8 mouse cellular contexts compared by ENCODE assay signal in genomic region chr4:45108456-45109110, GRCm38 (mm10). TPM values are rescaled to one million over a fixed set of nuclear protein-coding genes. Genes with fewer than 3 reads are reported as not detected.
DNase-seq lines count a peak whose midpoint lies in the region; ATAC-seq and TF ChIP-seq lines count a peak whose summit lies in the region.

No protein-coding gene starts in this region.

- peak overlapping the region; percentile 99; the same call in 1 of the 2 replicates for H3K4me3 ChIP-seq in kidney, embryonic 16.5 days (ENCODE audit: low read length)
- peak overlapping the region; percentile 52 to 87 for H3K4me3 ChIP-seq in MEL (ENCODE audit: control insufficient read depth in 1 of 2, insufficient read depth in 1 of 2, low read depth in 2 of 2, low read length in 2 of 2)
- 0 out of 2 replicates have a peak overlapping the region, but pooled peaks have one; percentile 93 for H3K4me3 ChIP-seq in forebrain, embryonic 12.5 days (replicated peaks)
- H3K4me3 ChIP-seq in liver, embryonic 12.5 days = peak overlapping the region; percentile 91

- H3K9ac ChIP-seq in kidney, embryonic 16.5 days (replicated peaks; ENCODE audit: low read length) = peak overlapping the region; percentile 7; the same call in 1 of the 2 replicates
- peak overlapping the region; percentile 60 for H3K9ac ChIP-seq in MEL (ENCODE audit: control insufficient read depth, low read depth, low read length, poor library complexity, severe bottlenecking)
- no peak overlapping the region for H3K9ac ChIP-seq in forebrain, embryonic 12.5 days
- no peak overlapping the region for H3K9ac ChIP-seq in liver, embryonic 12.5 days

- H3K36me3 ChIP-seq in kidney, embryonic 16.5 days (ENCODE audit: insufficient read depth, low read length) = peaks cover 12% of the 10 kb centered on the region
- H3K36me3 ChIP-seq in MEL (ENCODE audit: control insufficient read depth in 1 of 2, insufficient read depth in 2 of 2, low read length in 2 of 2) = peaks cover 8 to 12% of the 10 kb centered on the region in 2 experiments
- H3K36me3 ChIP-seq in forebrain, embryonic 12.5 days (replicated peaks) = peaks cover 19% of the 10 kb centered on the region
- H3K36me3 ChIP-seq in liver, embryonic 12.5 days = peaks cover 25% of the 10 kb centered on the region

- H3K9me3 ChIP-seq in kidney, embryonic 16.5 days (ENCODE audit: low read length) = no peaks in the 10 kb centered on the region
- no peaks in the 10 kb centered on the region for H3K9me3 ChIP-seq in MEL (replicated peaks; ENCODE audit: insufficient read depth, low read length)
- H3K9me3 ChIP-seq in forebrain, embryonic 12.5 days = no peaks in the 10 kb centered on the region
- H3K9me3 ChIP-seq in liver, embryonic 12.5 days (replicated peaks) = no peaks in the 10 kb centered on the region

- peak overlapping the region; percentile 61 for H3K4me2 ChIP-seq in kidney, embryonic 16.5 days (replicated peaks; ENCODE audit: low read depth, low read length)
- H3K4me2 ChIP-seq in forebrain, embryonic 12.5 days = peak overlapping the region; percentile 74
- peak overlapping the region; percentile 90 for H3K4me2 ChIP-seq in liver, embryonic 12.5 days

- no peak for ATAC-seq in kidney, embryonic 16.5 days (ENCODE audit: low FRiP score, low TSS enrichment)
- no peak for ATAC-seq in forebrain, embryonic 12.5 days (ENCODE audit: low FRiP score)
- no peak for ATAC-seq in liver, embryonic 12.5 days
- ATAC-seq in monocyte, adult 5-6 weeks (replicated peaks; ENCODE audit: insufficient number of reproducible peaks, low FRiP score, low TSS enrichment, poor library complexity, severe bottlenecking) = no peak

- no peak overlapping the region for H3K27ac ChIP-seq in kidney, embryonic 16.5 days (ENCODE audit: low read length)
- no peak overlapping the region for H3K27ac ChIP-seq in MEL (ENCODE audit: control insufficient read depth, low read depth, low read length)
- no peak overlapping the region for H3K27ac ChIP-seq in forebrain, embryonic 12.5 days
- no peak overlapping the region for H3K27ac ChIP-seq in liver, embryonic 12.5 days

- H3K4me1 ChIP-seq in kidney, embryonic 16.5 days (ENCODE audit: insufficient read depth, low read length) = peaks cover 10% of the 10 kb centered on the region; the same call in 1 of the 2 replicates
- peaks cover 0 to 16% of the 10 kb centered on the region in 2 experiments; a peak in 3 of 4 replicates for H3K4me1 ChIP-seq in MEL (ENCODE audit: control insufficient read depth in 1 of 2, insufficient read depth in 2 of 2, low read length in 2 of 2)
- H3K4me1 ChIP-seq in forebrain, embryonic 12.5 days = peaks cover 13% of the 10 kb centered on the region
- peaks cover 31% of the 10 kb centered on the region for H3K4me1 ChIP-seq in liver, embryonic 12.5 days

- no peak for TF ChIP-seq RAD21 in MEL (IDR thresholded peaks at IDR 0.05; ENCODE audit: low read depth, low read length)

- H3K79me2 ChIP-seq in MEL (ENCODE audit: control insufficient read depth, insufficient read depth, low read length, poor library complexity) = peaks cover 29% of the 10 kb centered on the region

- DNase-seq in kidney, adult 11 months = no peak
- peak; percentile 30 for DNase-seq in MEL (ENCODE audit: low read depth, low spot score)
- no peak for DNase-seq in ovary, adult 18-20 months (ENCODE audit: low spot score)
- DNase-seq in right cerebral cortex, adult 2 months (ENCODE audit: low spot score in 2 of 2) = no peak

- TF ChIP-seq POLR2A in MEL (IDR thresholded peaks at IDR 0.05; ENCODE audit: control insufficient read depth in 1 of 2, insufficient read depth in 1 of 2, low read depth in 1 of 2, low read length in 2 of 2, poor library complexity in 1 of 2) = no peak

- no peaks in the 10 kb centered on the region for H3K27me3 ChIP-seq in kidney, embryonic 16.5 days (ENCODE audit: insufficient read depth, low read length)
- H3K27me3 ChIP-seq in MEL (ENCODE audit: control insufficient read depth in 1 of 2, insufficient read depth in 2 of 2, low read length in 2 of 2) = peaks cover 2 to 6% of the 10 kb centered on the region in 2 experiments
- H3K27me3 ChIP-seq in forebrain, embryonic 12.5 days = no peaks in the 10 kb centered on the region
- no peaks in the 10 kb centered on the region for H3K27me3 ChIP-seq in liver, embryonic 12.5 days (replicated peaks)

- WGBS in kidney, embryonic 16.5 days = 60% methylated on average over 8 of the region's 8 CpGs
- WGBS in forebrain, embryonic 12.5 days = 70% methylated on average over 8 of the region's 8 CpGs
- WGBS in liver, embryonic 12.5 days (ENCODE audit: insufficient replicate concordance) = 61% methylated on average over 8 of the region's 8 CpGs

- no peak for TF ChIP-seq EP300 in MEL (IDR thresholded peaks at IDR 0.05; ENCODE audit: low read depth in 1 of 2, low read length in 2 of 2)

- TF ChIP-seq CTCF in MEL (IDR thresholded peaks at IDR 0.05 in 2 of 3, conservative IDR thresholded peaks at IDR 0.05 in 1 of 3; ENCODE audit: control insufficient read depth in 1 of 3, insufficient read depth in 1 of 3, low read depth in 2 of 3, low read length in 3 of 3, poor library complexity in 1 of 3, severe bottlenecking in 1 of 3) = no peak

TF ChIP-seq in MEL, 35 proteins besides CTCF, POLR2A, EP300 and RAD21:
- no peak for TF ChIP-seq MAX (IDR thresholded peaks at IDR 0.05; ENCODE audit: low read length)
- no peak for TF ChIP-seq MEF2A (IDR thresholded peaks at IDR 0.05; ENCODE audit: extremely low read depth, insufficient replicate concordance, low read depth, low read length, poor library complexity, severe bottlenecking)
- no peak for TF ChIP-seq HCFC1 (IDR thresholded peaks at IDR 0.05; ENCODE audit: low read depth, low read length)
- no peak for TF ChIP-seq MAZ (IDR thresholded peaks at IDR 0.05; ENCODE audit: low read depth, low read length)
- TF ChIP-seq USF1 (IDR thresholded peaks at IDR 0.05; ENCODE audit: low read depth, low read length) = no peak
- no peak for TF ChIP-seq RCOR1 (IDR thresholded peaks at IDR 0.05; ENCODE audit: low read depth, low read length)
- no peak for TF ChIP-seq CHD2 (IDR thresholded peaks at IDR 0.05; ENCODE audit: low read length)
- no peak for TF ChIP-seq USF2 (IDR thresholded peaks at IDR 0.05; ENCODE audit: borderline replicate concordance in 1 of 2, insufficient read depth in 1 of 2, low read depth in 1 of 2, low read length in 2 of 2)
- no peak for TF ChIP-seq BHLHE40 (IDR thresholded peaks at IDR 0.05; ENCODE audit: borderline replicate concordance, low read depth, low read length)
- TF ChIP-seq JUND (IDR thresholded peaks at IDR 0.05; ENCODE audit: low read depth, low read length) = no peak
- TF ChIP-seq TBP (IDR thresholded peaks at IDR 0.05; ENCODE audit: low read depth, low read length) = no peak
- no peak for TF ChIP-seq ZMIZ1 (IDR thresholded peaks at IDR 0.05; ENCODE audit: low read depth, low read length)
- no peak for TF ChIP-seq POLR2AphosphoS5 (IDR thresholded peaks at IDR 0.05; ENCODE audit: borderline replicate concordance, low read depth, low read length)
- no peak for TF ChIP-seq ZNF384 (IDR thresholded peaks at IDR 0.05; ENCODE audit: low read depth, low read length)
- no peak for TF ChIP-seq GABPA (IDR thresholded peaks at IDR 0.05; ENCODE audit: low read depth, low read length)
- no peak for TF ChIP-seq POLR2AphosphoS2 (IDR thresholded peaks at IDR 0.05; ENCODE audit: low read length)
- no peak for TF ChIP-seq SIN3A (IDR thresholded peaks at IDR 0.05; ENCODE audit: low read length)

RNA-seq across cellular contexts. Expression of gene Tomm5, which starts 0.7 kb away (rescaled TPM):
- polyA plus RNA-seq in kidney, embryonic 16.5 days (2015; fragmentation: Nextera tagmentation; extraction: Ambion mirVana) = 238 and 253 TPM in 2 replicates
- 545 and 639 TPM in 2 replicates for total RNA-seq in MEL (2012; rRNA removed)
- polyA plus RNA-seq in MEL (2012; ENCODE audit: insufficient read depth in 1 of 2, insufficient read length in 2 of 2, low read depth in 1 of 2, low replicate concordance in 2 of 2, missing spikeins in 1 of 2) = 100 to 1,000 TPM in 1 of 2 experiments, not detected in 1; 309 TPM
- polyA plus RNA-seq in forebrain, embryonic 12.5 days (2016; fragmentation: Nextera tagmentation; extraction: Ambion mirVana) = 163 and 164 TPM in 2 replicates
- 271 and 276 TPM in 2 replicates for polyA plus RNA-seq in liver, embryonic 12.5 days (2016; fragmentation: Nextera tagmentation; extraction: Ambion mirVana)
- total RNA-seq in monocyte, adult 5-6 weeks (2017) = 79.9 to 122 TPM (median 98.7 TPM) in 3 replicates

RNA-seq across cellular contexts. Expression of gene Fbxo10, which starts 24.2 kb away (rescaled TPM):
- 17.9 and 19.2 TPM in 2 replicates for polyA plus RNA-seq in kidney, embryonic 16.5 days (2015; fragmentation: Nextera tagmentation; extraction: Ambion mirVana)
- 2.0 and 2.2 TPM in 2 replicates for total RNA-seq in MEL (2012; rRNA removed)
- 1 to 10 TPM in 1 of 2 experiments, not detected in 1; 6.5 TPM for polyA plus RNA-seq in MEL (2012; ENCODE audit: insufficient read depth in 1 of 2, insufficient read length in 2 of 2, low read depth in 1 of 2, low replicate concordance in 2 of 2, missing spikeins in 1 of 2)
- polyA plus RNA-seq in forebrain, embryonic 12.5 days (2016; fragmentation: Nextera tagmentation; extraction: Ambion mirVana) = 16.1 and 18.0 TPM in 2 replicates
- polyA plus RNA-seq in liver, embryonic 12.5 days (2016; fragmentation: Nextera tagmentation; extraction: Ambion mirVana) = 6.7 and 6.8 TPM in 2 replicates
- total RNA-seq in monocyte, adult 5-6 weeks (2017) = 0.10 to 8.7 TPM (median 4.6 TPM) in 3 replicates

Comparison
In these comparisons a context has a peak if more than half of its experiments do, and no peak if none do; other contexts are left out.
1. H3K9ac ChIP-seq: peak in kidney, embryonic 16.5 days (single experiment) and MEL (single experiment); none in forebrain, embryonic 12.5 days (single experiment) and liver, embryonic 12.5 days (single experiment).
2. Peak in every context shown above with its lines, with median percentiles within 50 percentile points of each other: H3K4me2 ChIP-seq and H3K4me3 ChIP-seq.